Mouse (Mus musculus): ENCODE measurements at regions not wholly inside any gene's neighbourhood (a gene's known extent, or its start where the extent isn't known, plus 50 kb on each side); places are given as distances from the start of the nearest gene placed in this dataset.

- TF ChIP-seq CTCF (IDR thresholded peaks at IDR 0.05; ENCODE audit: extremely low read depth, insufficient read length, insufficient replicate concordance, low read depth, low read length) (no peak), POLR2A (IDR thresholded peaks at IDR 0.05; ENCODE audit: low read depth, low read length) (no peak)
These were observed 192.1 kb upstream of the Ell2 start for GRCm38 (mm10) chr13:75514315-75515020.

Data from small intestine, adult 2 months (tissue).